Mouse (Mus musculus): ENCODE data around the gene Nepn. TPM values are rescaled to one million over a fixed set of nuclear protein-coding genes. Genes with fewer than 3 reads are reported as not detected.

Gene Nepn
- total and polyA plus RNA-seq, 2 experiments from 2014 or later, result not detected

- Histone ChIP-seq H3K4me1 (ENCODE audit: insufficient read depth) (peaks cover 12% of the 10 kb centered on the region), H3K9me3 (ENCODE audit: low read length) (no peaks in the 10 kb centered on the region), H3K4me2 (ENCODE audit: low read depth) (no peak overlapping the region), H3K27ac (ENCODE audit: low read depth, low read length) (no peak overlapping the region), H3K36me3 (ENCODE audit: insufficient read depth) (no peaks in the 10 kb centered on the region), H3K4me3 (ENCODE audit: low read depth, low read length) (no peak overlapping the region), H3K9ac (no peak overlapping the region), H3K27me3 (ENCODE audit: insufficient read depth, low read length) (no peaks in the 10 kb centered on the region)
- TF ChIP-seq CTCF (IDR thresholded peaks at IDR 0.05; ENCODE audit: low read depth), result no peak
- DNase-seq (no peak), ATAC-seq (no peak)
- 80% methylated on average over 1 of the region's 1 CpGs for WGBS
Observed at GRCm38 (mm10) chr10:52383522-52383921, 5.2 kb upstream of the Nepn start.

GRCm38 (mm10) chr10:52384823-52385610 lies 3.8 kb upstream of the Nepn start:
- Histone ChIP-seq H3K4me1 (ENCODE audit: insufficient read depth) (peaks cover 4% of the 10 kb centered on the region; the same call in 1 of the 2 replicates), H3K36me3 (ENCODE audit: insufficient read depth) (no peaks in the 10 kb centered on the region), H3K27me3 (ENCODE audit: insufficient read depth, low read length) (no peaks in the 10 kb centered on the region), H3K9ac (no peak overlapping the region), H3K4me2 (ENCODE audit: low read depth) (no peak overlapping the region), H3K4me3 (ENCODE audit: low read depth, low read length) (no peak overlapping the region), H3K27ac (ENCODE audit: low read depth, low read length) (no peak overlapping the region), H3K9me3 (ENCODE audit: low read length) (no peaks in the 10 kb centered on the region)
- peak; percentile 88 for TF ChIP-seq CTCF (IDR thresholded peaks at IDR 0.05; ENCODE audit: low read depth)
- DNase-seq (peak; percentile 78), ATAC-seq (no peak)
- WGBS, result 27% methylated on average over 8 of the region's 8 CpGs

GRCm38 (mm10) chr10:52387192-52387591 lies 1.6 kb upstream of the Nepn start:
- no peak overlapping the region for H3K4me3 ChIP-seq (ENCODE audit: low read depth, low read length)
- H3K4me2 ChIP-seq (ENCODE audit: low read depth), result no peak overlapping the region
- peaks cover 4% of the 10 kb centered on the region; the same call in 1 of the 2 replicates for H3K4me1 ChIP-seq (ENCODE audit: insufficient read depth)
- H3K9me3 ChIP-seq (ENCODE audit: low read length), result no peaks in the 10 kb centered on the region
- DNase-seq, result no peak
- no peak overlapping the region for H3K9ac ChIP-seq
- no peak overlapping the region for H3K27ac ChIP-seq (ENCODE audit: low read depth, low read length)
- no peaks in the 10 kb centered on the region for H3K36me3 ChIP-seq (ENCODE audit: insufficient read depth)
- ATAC-seq, result no peak
- no peak for TF ChIP-seq CTCF (IDR thresholded peaks at IDR 0.05; ENCODE audit: low read depth)
- H3K27me3 ChIP-seq (ENCODE audit: insufficient read depth, low read length), result no peaks in the 10 kb centered on the region
- WGBS, result 66% methylated on average over 4 of the region's 4 CpGs

- no peaks in the 10 kb centered on the region for H3K9me3 ChIP-seq (ENCODE audit: low read length)
- no peak overlapping the region for H3K4me2 ChIP-seq (ENCODE audit: low read depth)
- H3K27me3 ChIP-seq (ENCODE audit: insufficient read depth, low read length), result no peaks in the 10 kb centered on the region
- H3K36me3 ChIP-seq (ENCODE audit: insufficient read depth), result no peaks in the 10 kb centered on the region
- no peak for ATAC-seq
- H3K27ac ChIP-seq (ENCODE audit: low read depth, low read length), result no peak overlapping the region
- no peak for DNase-seq
- no peaks in the 10 kb centered on the region for H3K4me1 ChIP-seq (ENCODE audit: insufficient read depth)
- no peak overlapping the region for H3K9ac ChIP-seq
- WGBS, result 86% methylated on average over 3 of the region's 3 CpGs
- TF ChIP-seq CTCF (IDR thresholded peaks at IDR 0.05; ENCODE audit: low read depth), result no peak
- H3K4me3 ChIP-seq (ENCODE audit: low read depth, low read length), result no peak overlapping the region
Observed at GRCm38 (mm10) chr10:52389438-52389837, 666 bp downstream of the Nepn start.

- 76% methylated on average over 2 of the region's 2 CpGs for WGBS
- Histone ChIP-seq H3K27me3 (ENCODE audit: insufficient read depth, low read length) (no peaks in the 10 kb centered on the region), H3K4me2 (ENCODE audit: low read depth) (no peak overlapping the region), H3K27ac (ENCODE audit: low read depth, low read length) (no peak overlapping the region), H3K4me3 (ENCODE audit: low read depth, low read length) (no peak overlapping the region), H3K36me3 (ENCODE audit: insufficient read depth) (no peaks in the 10 kb centered on the region), H3K9me3 (ENCODE audit: low read length) (no peaks in the 10 kb centered on the region), H3K4me1 (ENCODE audit: insufficient read depth) (no peaks in the 10 kb centered on the region), H3K9ac (no peak overlapping the region)
- no peak for DNase-seq
- no peak for TF ChIP-seq CTCF (IDR thresholded peaks at IDR 0.05; ENCODE audit: low read depth)
- ATAC-seq, result no peak
Observed at GRCm38 (mm10) chr10:52391208-52391607, 2.4 kb downstream of the Nepn start.

- no peak overlapping the region for H3K4me2 ChIP-seq (ENCODE audit: low read depth)
- no peak overlapping the region for H3K27ac ChIP-seq (ENCODE audit: low read depth, low read length)
- no peak for ATAC-seq
- H3K4me3 ChIP-seq (ENCODE audit: low read depth, low read length), result no peak overlapping the region
- H3K9ac ChIP-seq, result no peak overlapping the region
- H3K4me1 ChIP-seq (ENCODE audit: insufficient read depth), result no peaks in the 10 kb centered on the region
- no peaks in the 10 kb centered on the region for H3K27me3 ChIP-seq (ENCODE audit: insufficient read depth, low read length)
- no peak for DNase-seq
- no peak for TF ChIP-seq CTCF (IDR thresholded peaks at IDR 0.05; ENCODE audit: low read depth)
- 90% methylated on average over 3 of the region's 3 CpGs for WGBS
- no peaks in the 10 kb centered on the region for H3K9me3 ChIP-seq (ENCODE audit: low read length)
- no peaks in the 10 kb centered on the region for H3K36me3 ChIP-seq (ENCODE audit: insufficient read depth)
Observed at GRCm38 (mm10) chr10:52396647-52397046, 7.9 kb downstream of the Nepn start.

GRCm38 (mm10) chr10:52398715-52399114 lies 9.9 kb downstream of the Nepn start:
- Histone ChIP-seq H3K27ac (ENCODE audit: low read depth, low read length) (no peak overlapping the region), H3K36me3 (ENCODE audit: insufficient read depth) (no peaks in the 10 kb centered on the region), H3K4me3 (ENCODE audit: low read depth, low read length) (no peak overlapping the region), H3K9me3 (ENCODE audit: low read length) (no peaks in the 10 kb centered on the region), H3K27me3 (ENCODE audit: insufficient read depth, low read length) (no peaks in the 10 kb centered on the region), H3K4me2 (ENCODE audit: low read depth) (no peak overlapping the region), H3K9ac (no peak overlapping the region), H3K4me1 (ENCODE audit: insufficient read depth) (no peaks in the 10 kb centered on the region)
- WGBS, result 83% methylated on average over 2 of the region's 2 CpGs
- DNase-seq, result no peak
- no peak for TF ChIP-seq CTCF (IDR thresholded peaks at IDR 0.05; ENCODE audit: low read depth)
- ATAC-seq, result no peak
